Mouse (Mus musculus): ENCODE data around the gene Gm340.

The Gm340 gene

GRCm38 (mm10) chr19:41613325-41614087, 31.3 kb downstream of the Gm340 start:
- no peak for DNase-seq (ENCODE audit: low spot score)

- no peak for DNase-seq (ENCODE audit: low spot score)
Measured at GRCm38 (mm10) chr19:41615606-41616224, 33.5 kb downstream of the Gm340 start.

- DNase-seq (ENCODE audit: low spot score): no peak
Measured at GRCm38 (mm10) chr19:41616274-41616673, 34.1 kb downstream of the Gm340 start.

- DNase-seq (ENCODE audit: low spot score): no peak
Measured at GRCm38 (mm10) chr19:41617102-41617501, 34.9 kb downstream of the Gm340 start.

GRCm38 (mm10) chr19:41618153-41618657, 36.0 kb downstream of the Gm340 start:
- DNase-seq (ENCODE audit: low spot score): no peak

GRCm38 (mm10) chr19:41618771-41619385, 36.7 kb downstream of the Gm340 start:
- DNase-seq (ENCODE audit: low spot score): no peak

- DNase-seq (ENCODE audit: low spot score): no peak
Measured at GRCm38 (mm10) chr19:41620366-41621092, 38.4 kb downstream of the Gm340 start.

GRCm38 (mm10) chr19:41628970-41629369, 46.8 kb downstream of the Gm340 start:
- DNase-seq (ENCODE audit: low spot score): no peak

- peak; percentile 35 for DNase-seq (ENCODE audit: low spot score)
Measured at GRCm38 (mm10) chr19:41629532-41629931, 47.4 kb downstream of the Gm340 start.

GRCm38 (mm10) chr19:41634099-41634498, 51.9 kb downstream of the Gm340 start:
- DNase-seq (ENCODE audit: low spot score): no peak

- no peak for DNase-seq (ENCODE audit: low spot score)
Measured at GRCm38 (mm10) chr19:41634999-41635398, 52.8 kb downstream of the Gm340 start.

Measured in T-cell, adult 2 months (primary cell).